Mouse (Mus musculus): ENCODE data around the gene Tcfl5.

Tcfl5 gene

DNA sequence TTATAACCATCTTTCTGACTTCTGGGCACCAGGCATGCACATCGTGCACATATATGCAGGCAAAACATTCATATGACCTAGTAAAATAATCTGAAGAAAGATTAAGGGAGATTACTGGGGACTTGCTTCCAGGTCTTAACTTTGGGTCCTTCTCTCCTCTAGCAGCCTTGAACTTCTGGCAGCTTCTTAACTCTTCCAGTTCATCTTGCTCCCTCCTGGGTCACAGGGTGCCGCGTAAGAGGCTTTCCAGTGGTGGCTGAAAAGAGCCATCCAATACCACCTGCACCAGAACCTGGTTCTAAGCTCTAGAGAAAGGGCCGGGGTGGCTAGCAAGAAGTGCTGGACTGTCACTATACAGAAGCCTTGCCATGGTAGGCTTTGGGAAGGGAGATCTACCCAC, 45.0 kb downstream of the Tcfl5 start, which contains the start of gene Col9a3:
TSS of gene Col9a3 (plus strand) at position 301 of the 400 bp plus-strand sequence.
- DNase-seq = no peak

- DNase-seq = peak; percentile 79 to 90
Measured at GRCm38 (mm10) chr2:180589123-180589831, 53.2 kb downstream of the Tcfl5 start, which contains the start of gene Ogfr. Ogfr (plus strand) TSS chr2:180589245.

- DNase-seq = no peak
Measured at GRCm38 (mm10) chr2:180588736-180589122, 53.8 kb downstream of the Tcfl5 start.

DNA sequence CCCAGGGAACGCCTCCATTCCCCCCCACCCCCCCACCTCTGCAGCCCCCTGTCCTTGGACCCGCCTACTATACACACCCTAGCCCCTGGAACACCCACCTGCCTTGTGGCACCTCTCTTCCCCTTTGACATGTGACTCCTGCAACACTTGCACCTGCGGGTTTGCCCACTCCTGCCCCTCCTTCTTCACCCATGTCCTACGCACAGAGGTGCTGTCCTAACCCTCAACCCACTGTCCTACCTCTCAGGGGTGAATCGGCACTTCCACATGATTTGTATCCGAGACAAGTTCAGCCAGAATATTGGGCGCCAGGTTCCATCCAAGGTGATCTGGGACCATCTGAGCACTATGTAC, 59.4 kb downstream of the Tcfl5 start:
- DNase-seq = peak; percentile 11 to 30

DNA sequence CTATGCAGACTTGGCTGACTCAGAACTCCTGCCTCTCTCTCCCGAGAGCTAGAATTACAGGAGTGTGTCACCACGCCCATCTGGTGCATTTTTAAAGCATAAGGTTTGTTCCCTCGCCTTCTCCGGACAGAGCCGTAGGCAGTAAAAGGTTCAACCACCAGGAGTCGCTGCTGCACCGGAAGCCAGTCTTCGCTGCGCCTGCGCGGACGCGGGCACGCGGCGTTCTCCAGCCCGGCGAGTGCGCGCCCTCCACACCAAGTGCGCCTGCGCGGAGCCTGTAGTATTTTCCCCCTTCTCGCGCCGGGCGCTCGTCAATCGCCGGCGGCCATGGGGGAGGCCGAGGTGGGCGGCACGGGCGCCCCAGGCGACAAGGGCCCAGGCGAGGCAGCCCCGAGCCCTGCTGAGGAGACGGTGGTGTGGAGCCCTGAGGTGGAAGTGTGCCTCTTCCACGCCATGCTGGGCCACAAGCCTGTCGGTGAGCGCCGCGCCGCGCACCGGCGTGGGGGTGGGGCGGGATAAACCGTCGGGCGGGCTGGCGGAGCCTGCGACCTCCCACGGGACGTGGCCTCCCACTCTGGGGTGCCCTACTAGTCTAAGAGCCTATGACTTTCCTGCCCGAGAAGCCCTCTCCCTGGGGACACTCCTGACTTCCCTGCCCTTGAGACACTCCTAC, 59.9 kb downstream of the Tcfl5 start:
- DNase-seq = peak; percentile 95 to 99

- DNase-seq = no peak
Measured at GRCm38 (mm10) chr2:180581002-180581401, 61.5 kb downstream of the Tcfl5 start, which contains the start of gene Mrgbp. Mrgbp (plus strand) TSS chr2:180581304.

GRCm38 (mm10) chr2:180578686-180579085, 63.8 kb downstream of the Tcfl5 start:
- DNase-seq = peak; percentile 61 to 87

GRCm38 (mm10) chr2:180576482-180576881, 66.0 kb downstream of the Tcfl5 start:
- DNase-seq = peak; percentile 13 to 35
